Mouse (Mus musculus): ENCODE measurements around the gene Gm11032.

DNA sequence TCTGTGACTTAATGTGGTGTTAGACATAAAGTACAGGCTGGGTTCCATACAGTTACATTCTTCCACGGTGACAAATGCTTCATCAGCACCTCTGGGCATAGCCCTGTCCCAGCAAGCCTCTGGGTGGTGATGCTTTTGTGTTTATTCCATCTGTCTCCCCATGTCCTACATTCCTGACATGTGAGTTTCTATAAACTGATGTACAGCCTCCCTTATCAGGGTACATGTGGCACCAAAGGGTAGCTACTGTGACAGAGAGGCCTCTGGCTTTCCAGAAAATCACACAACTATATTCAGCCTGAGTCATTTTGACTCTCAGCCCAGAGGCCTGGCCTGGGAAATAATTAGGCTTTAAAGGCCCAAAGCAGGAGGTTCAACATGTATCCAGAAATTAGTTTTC lies 13.3 kb upstream of the Gm11032 start:
- TF ChIP-seq CTCF (IDR thresholded peaks at IDR 0.05; ENCODE audit: control insufficient read depth, insufficient read depth, low read length) (no peak), POLR2A (IDR thresholded peaks at IDR 0.05; ENCODE audit: borderline replicate concordance, control insufficient read depth, low read depth, low read length) (no peak)
